Mouse (Mus musculus): ENCODE results near the gene Ddi2.

DNA sequence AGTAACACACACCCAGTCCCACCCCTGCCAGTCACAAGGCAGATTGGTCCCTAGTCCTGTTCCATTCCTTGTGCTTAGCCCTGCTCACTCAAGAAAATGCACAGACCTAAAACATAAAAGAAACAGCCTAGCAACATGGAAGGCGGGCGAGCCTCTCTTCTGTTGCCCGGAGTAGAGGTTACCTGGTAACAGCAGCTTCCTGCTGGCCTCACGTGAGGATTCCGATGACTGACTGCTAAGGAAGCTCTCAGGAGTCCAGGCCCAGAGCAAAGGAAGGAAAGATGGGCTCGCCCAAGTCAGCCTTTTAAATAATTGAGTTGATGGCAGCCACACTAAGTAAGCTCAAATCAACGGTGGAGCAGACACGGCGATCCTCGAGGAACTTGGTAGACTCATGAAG is 71.3 kb downstream of the Ddi2 start:
- TF ChIP-seq GATA1 (IDR thresholded peaks at IDR 0.05; ENCODE audit: borderline replicate concordance, low read length) (no peak), FLI1 (IDR thresholded peaks at IDR 0.05; ENCODE audit: low read length) (no peak)

All from megakaryocyte, embryonic 14.5 days (primary cell).